Mouse (Mus musculus) ES-E14 (cell line): ENCODE measurements at regions not wholly inside any gene's neighbourhood (a gene's known extent, or its start where the extent isn't known, plus 50 kb on each side); places are given as distances from the start of the nearest gene placed in this dataset.

Source experiments
- DNase-seq: peaks from one replicate; pipeline ENCODE4 v3.0.0-alpha.2; 2013; ENCODE audit warnings: low read depth, low spot score
- H3K27ac ChIP-seq: 2 replicates; pipeline ENCODE4 v1.5.1; 2012; ENCODE audit warnings: low read depth, mild to moderate bottlenecking, low read length, moderate library complexity, mixed read lengths; ENCODE audit not compliant: poor library complexity, insufficient read depth, severe bottlenecking
- H3K36me3 ChIP-seq: 2 replicates; pipeline ENCODE4 v1.6.1; 2012; ENCODE audit warnings: mild to moderate bottlenecking, low read length, moderate library complexity, mixed read lengths; ENCODE audit not compliant: control insufficient read depth, poor library complexity, insufficient read depth, severe bottlenecking
- H3K4me1 ChIP-seq, 2 experiments: fragments of 150-350 bp in 1 of 2; sonication (generic) in 1 of 2; 2 replicates each; pipeline ENCODE4 v1.6.1; 2012; ENCODE audit warnings: low read length in 2 of 2, mild to moderate bottlenecking in 1 of 2, mixed read lengths in 1 of 2; ENCODE audit not compliant: control insufficient read depth in 2 of 2, insufficient read depth in 2 of 2, poor library complexity in 1 of 2
- H3K4me3 ChIP-seq, 2 experiments: fragments of 150-350 bp in 1 of 2; sonication (generic) in 1 of 2; 2 replicates each; pipeline ENCODE4 v1.5.1; 2012; ENCODE audit warnings: low read length in 2 of 2, low read depth in 1 of 2, mild to moderate bottlenecking in 1 of 2, mixed read lengths in 1 of 2; ENCODE audit not compliant: insufficient read depth in 1 of 2, poor library complexity in 1 of 2, severe bottlenecking in 1 of 2
- H3K9ac ChIP-seq: 2 replicates; pipeline ENCODE4 v1.6.1; 2012; ENCODE audit warnings: low read depth, mild to moderate bottlenecking, low read length, mixed read lengths; ENCODE audit not compliant: poor library complexity, insufficient read depth, severe bottlenecking
- H3K9me3 ChIP-seq: fragments of 150-350 bp; sonication (generic); 2 replicates; pipeline ENCODE4 v1.6.1; 2012; ENCODE audit warnings: low read depth, mild to moderate bottlenecking, low read length; ENCODE audit not compliant: control insufficient read depth, insufficient read depth
- CHD2 ChIP-seq: IDR thresholded peaks from 2 replicates; pipeline ENCODE4 v1.6.1; 2014; ENCODE audit warnings: mild to moderate bottlenecking, low read depth, low read length, inconsistent platforms
- HCFC1 ChIP-seq: IDR thresholded peaks from 2 replicates; pipeline ENCODE4 v1.6.1; 2012; ENCODE audit warnings: low read length, inconsistent platforms, borderline replicate concordance; ENCODE audit not compliant: insufficient read depth
- MAFK ChIP-seq: IDR thresholded peaks from 2 replicates; pipeline ENCODE4 v1.6.1; 2014; ENCODE audit warnings: mild to moderate bottlenecking, low read depth, low read length, inconsistent platforms; ENCODE audit not compliant: insufficient read depth
- ZC3H11A ChIP-seq: IDR thresholded peaks from 2 replicates; pipeline ENCODE4 v1.6.1; 2012; ENCODE audit warnings: low read depth, mild to moderate bottlenecking, inconsistent platforms, low read length, borderline replicate concordance
- ZNF384 ChIP-seq: IDR thresholded peaks from 2 replicates; pipeline ENCODE4 v1.6.1; 2012; ENCODE audit warnings: low read depth, low read length, inconsistent platforms
- in situ Hi-C, 2 experiments: fragments of 600-800 bp; cut with MboI; formaldehyde crosslinking; loops; one replicate each; pipeline ENCODE4 v1.15.1; 2025; ENCODE audit warnings: low sequenced_read_pairs in 2 of 2, inconsistent platforms in 1 of 2; ENCODE audit not compliant: unreplicated experiment in 2 of 2

- no peaks in the 10 kb centered on the region for H3K36me3 ChIP-seq
- peak overlapping the region; percentile 27; the same call in 1 of the 2 replicates for H3K9ac ChIP-seq
- peak; percentile 84; the same call in 1 of the 2 replicates for TF ChIP-seq ZNF384
- TF ChIP-seq ZC3H11A, result no peak
- H3K27ac ChIP-seq, result peak overlapping the region; percentile 63
- H3K4me3 ChIP-seq, result no peak overlapping the region
- H3K4me1 ChIP-seq, result peaks cover 0 to 6% of the 10 kb centered on the region in 2 experiments; a peak in 1 of 4 replicates
- in situ Hi-C loops, result no loop called here
- no peak for DNase-seq
- no peaks in the 10 kb centered on the region for H3K9me3 ChIP-seq
Measured at GRCm38 (mm10) chr10:95622879-95623517, 50.3 kb downstream of the Anapc15-ps start.

GRCm38 (mm10) chr10:95620796-95621195, 52.5 kb downstream of the Anapc15-ps start:
- H3K4me3 ChIP-seq, result no peak overlapping the region
- H3K9me3 ChIP-seq, result no peaks in the 10 kb centered on the region
- H3K36me3 ChIP-seq, result no peaks in the 10 kb centered on the region
- H3K9ac ChIP-seq, result no peak overlapping the region
- H3K4me1 ChIP-seq, result peaks cover 2 to 6% of the 10 kb centered on the region in 2 experiments; a peak in 2 of 4 replicates
- no peak overlapping the region for H3K27ac ChIP-seq
- in situ Hi-C loops, result no loop called here
- no peak for DNase-seq
- TF ChIP-seq ZNF384, result no peak
- TF ChIP-seq CHD2, result no peak
- TF ChIP-seq MAFK, result no peak
- no peak for TF ChIP-seq HCFC1
- no peak for TF ChIP-seq ZC3H11A

DNA sequence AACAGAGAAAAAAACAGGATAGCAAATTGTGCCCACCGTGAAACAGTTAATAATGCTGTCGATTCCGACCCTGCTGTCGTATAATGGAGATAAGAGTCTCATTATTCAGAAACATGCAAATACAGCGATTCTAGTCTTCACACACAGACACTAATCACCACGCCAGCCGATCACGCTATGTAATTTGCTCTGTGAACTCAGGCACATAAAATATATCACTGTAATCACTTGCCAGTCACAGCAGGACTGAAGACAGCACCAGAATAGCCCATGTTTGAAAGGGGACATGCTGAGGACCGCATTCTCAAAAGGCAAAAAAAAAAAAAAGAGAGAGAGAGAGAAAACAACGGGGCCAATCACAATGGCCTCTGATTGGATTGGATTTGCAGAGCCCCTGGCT, 53.6 kb downstream of the Anapc15-ps start:
- H3K9me3 ChIP-seq, result no peaks in the 10 kb centered on the region
- no peak overlapping the region for H3K9ac ChIP-seq
- DNase-seq, result no peak
- H3K36me3 ChIP-seq, result no peaks in the 10 kb centered on the region
- TF ChIP-seq ZC3H11A, result no peak
- TF ChIP-seq HCFC1, result no peak
- no peak for TF ChIP-seq CHD2
- no peak for TF ChIP-seq ZNF384
- TF ChIP-seq MAFK, result no peak
- no peak overlapping the region for H3K4me3 ChIP-seq
- H3K27ac ChIP-seq, result no peak overlapping the region
- in situ Hi-C loops, result no loop called here
- peaks cover 5 to 6% of the 10 kb centered on the region in 2 experiments; a peak in 2 of 4 replicates for H3K4me1 ChIP-seq

GRCm38 (mm10) chr10:95618451-95619079, 54.6 kb upstream of the Nudt4 start:
- Histone ChIP-seq H3K4me3 (no peak overlapping the region), H3K4me1 (peaks cover 5% of the 10 kb centered on the region in 2 experiments; a peak in 2 of 4 replicates), H3K9ac (no peak overlapping the region), H3K9me3 (no peaks in the 10 kb centered on the region), H3K27ac (no peak overlapping the region), H3K36me3 (no peaks in the 10 kb centered on the region)
- DNase-seq, result no peak
- TF ChIP-seq ZC3H11A (no peak), CHD2 (no peak), HCFC1 (no peak), MAFK (no peak), ZNF384 (no peak)
- in situ Hi-C loops, result no loop called here
